Mouse (Mus musculus): ENCODE results near the gene Pde11a. TPM values are rescaled to one million over a fixed set of nuclear protein-coding genes. Genes with fewer than 3 reads are reported as not detected.

The Pde11a gene
- total and polyA plus RNA-seq, 2 experiments from 2014 or later = 0.58 to 1.0 TPM

DNA sequence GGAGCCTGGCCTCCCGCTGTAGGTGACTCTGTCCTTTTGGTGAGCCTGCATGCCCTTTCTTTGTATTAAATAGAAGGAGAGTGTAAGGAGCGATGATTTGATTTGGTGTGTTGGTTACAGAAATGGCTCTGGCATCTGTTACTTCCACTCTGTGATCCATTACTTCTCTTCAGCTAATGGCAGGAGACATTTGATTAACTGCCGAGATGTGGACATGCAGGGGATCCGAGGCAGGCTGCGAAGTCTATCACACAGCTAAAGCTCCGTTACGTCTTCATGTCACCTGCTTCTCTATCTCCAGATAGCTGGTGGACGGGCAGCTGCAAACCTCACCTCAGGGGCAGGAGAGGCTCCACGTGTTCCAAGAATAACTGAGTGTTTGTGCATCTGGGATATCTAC is 364.4 kb downstream of the Pde11a start:
- no peak overlapping the region for H3K4me2 ChIP-seq (ENCODE audit: low read depth, low read length)
- H3K27me3 ChIP-seq (ENCODE audit: insufficient read depth, low read length) = no peaks in the 10 kb centered on the region
- no peak for TF ChIP-seq CTCF (IDR thresholded peaks at IDR 0.05; ENCODE audit: low read depth)
- no peak for DNase-seq (ENCODE audit: low spot score)
- no peak overlapping the region for H3K27ac ChIP-seq
- H3K36me3 ChIP-seq (ENCODE audit: insufficient read depth, low read length) = no peaks in the 10 kb centered on the region
- H3K4me1 ChIP-seq (ENCODE audit: insufficient read depth, low read length) = no peaks in the 10 kb centered on the region
- WGBS = 75% methylated on average over 9 of the region's 9 CpGs
- ATAC-seq = no peak
- no peak overlapping the region for H3K4me3 ChIP-seq (ENCODE audit: low read length)
- H3K9me3 ChIP-seq (ENCODE audit: low read length) = no peaks in the 10 kb centered on the region
- H3K9ac ChIP-seq (replicated peaks; ENCODE audit: low read length) = no peak overlapping the region

DNA sequence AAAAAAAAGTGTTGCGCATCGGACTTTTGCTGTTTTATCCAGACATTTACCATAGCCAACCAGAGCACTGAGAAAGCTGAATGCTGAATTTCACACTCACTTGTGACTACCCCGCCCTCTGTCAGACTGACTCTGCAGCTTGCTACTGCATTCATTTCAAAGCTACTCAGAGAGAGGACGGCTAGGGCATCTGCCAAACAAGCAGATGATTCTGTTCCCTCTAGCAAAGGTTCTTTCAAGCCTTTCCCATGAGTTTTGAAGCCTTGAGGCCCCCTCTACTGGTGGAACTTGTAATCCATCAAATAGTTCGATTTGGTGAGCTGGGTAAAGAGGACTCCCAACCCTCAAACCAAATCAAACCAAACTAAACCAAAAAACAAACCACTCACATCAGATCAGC is 373.6 kb downstream of the Pde11a start:
- ATAC-seq = peak; percentile 83
- peak overlapping the region; percentile 49 for H3K4me2 ChIP-seq (ENCODE audit: low read depth, low read length)
- TF ChIP-seq CTCF (IDR thresholded peaks at IDR 0.05; ENCODE audit: low read depth) = peak; percentile 69
- 19% methylated on average over 5 of the region's 5 CpGs for WGBS
- H3K9ac ChIP-seq (replicated peaks; ENCODE audit: low read length) = 0 out of 2 replicates have a peak overlapping the region, but pooled peaks have one; percentile 18
- DNase-seq (ENCODE audit: low spot score) = peak; percentile 88
- no peak overlapping the region for H3K4me3 ChIP-seq (ENCODE audit: low read length)
- H3K4me1 ChIP-seq (ENCODE audit: insufficient read depth, low read length) = peaks cover 6% of the 10 kb centered on the region; the same call in 1 of the 2 replicates
- H3K27ac ChIP-seq = peak overlapping the region; percentile 32; the same call in 1 of the 2 replicates
- H3K9me3 ChIP-seq (ENCODE audit: low read length) = no peaks in the 10 kb centered on the region
- H3K27me3 ChIP-seq (ENCODE audit: insufficient read depth, low read length) = no peaks in the 10 kb centered on the region
- H3K36me3 ChIP-seq (ENCODE audit: insufficient read depth, low read length) = no peaks in the 10 kb centered on the region

- H3K9ac ChIP-seq (replicated peaks; ENCODE audit: low read length) = 0 out of 2 replicates have a peak overlapping the region, but pooled peaks have one; percentile 18
- peak; percentile 81 for DNase-seq (ENCODE audit: low spot score)
- WGBS = 11% methylated on average over 14 of the region's 14 CpGs
- peak overlapping the region; percentile 49 for H3K4me2 ChIP-seq (ENCODE audit: low read depth, low read length)
- peak; percentile 66 for TF ChIP-seq CTCF (IDR thresholded peaks at IDR 0.05; ENCODE audit: low read depth)
- peak; percentile 71 for ATAC-seq
- no peaks in the 10 kb centered on the region for H3K27me3 ChIP-seq (ENCODE audit: insufficient read depth, low read length)
- no peak overlapping the region for H3K4me3 ChIP-seq (ENCODE audit: low read length)
- H3K36me3 ChIP-seq (ENCODE audit: insufficient read depth, low read length) = no peaks in the 10 kb centered on the region
- H3K9me3 ChIP-seq (ENCODE audit: low read length) = no peaks in the 10 kb centered on the region
- peak overlapping the region; percentile 32; the same call in 1 of the 2 replicates for H3K27ac ChIP-seq
- H3K4me1 ChIP-seq (ENCODE audit: insufficient read depth, low read length) = peaks cover 9% of the 10 kb centered on the region; the same call in 1 of the 2 replicates
Observed at GRCm38 (mm10) chr2:75964512-75964911, 374.1 kb downstream of the Pde11a start.

- peaks cover 9% of the 10 kb centered on the region; the same call in 1 of the 2 replicates for H3K4me1 ChIP-seq (ENCODE audit: insufficient read depth, low read length)
- H3K4me2 ChIP-seq (ENCODE audit: low read depth, low read length) = peak overlapping the region; percentile 49
- no peaks in the 10 kb centered on the region for H3K36me3 ChIP-seq (ENCODE audit: insufficient read depth, low read length)
- H3K27me3 ChIP-seq (ENCODE audit: insufficient read depth, low read length) = no peaks in the 10 kb centered on the region
- no peak overlapping the region for H3K4me3 ChIP-seq (ENCODE audit: low read length)
- no peak for ATAC-seq
- 74% methylated on average over 5 of the region's 5 CpGs for WGBS
- no peaks in the 10 kb centered on the region for H3K9me3 ChIP-seq (ENCODE audit: low read length)
- H3K9ac ChIP-seq (replicated peaks; ENCODE audit: low read length) = 0 out of 2 replicates have a peak overlapping the region, but pooled peaks have one; percentile 18
- no peak overlapping the region for H3K27ac ChIP-seq
- no peak for DNase-seq (ENCODE audit: low spot score)
- TF ChIP-seq CTCF (IDR thresholded peaks at IDR 0.05; ENCODE audit: low read depth) = no peak
Observed at GRCm38 (mm10) chr2:75964051-75964450, 374.5 kb downstream of the Pde11a start.

GRCm38 (mm10) chr2:75963211-75963840 is 375.2 kb downstream of the Pde11a start:
- peaks cover 9% of the 10 kb centered on the region; the same call in 1 of the 2 replicates for H3K4me1 ChIP-seq (ENCODE audit: insufficient read depth, low read length)
- no peak for ATAC-seq
- no peak overlapping the region for H3K9ac ChIP-seq (replicated peaks; ENCODE audit: low read length)
- no peak overlapping the region for H3K27ac ChIP-seq
- H3K9me3 ChIP-seq (ENCODE audit: low read length) = no peaks in the 10 kb centered on the region
- TF ChIP-seq CTCF (IDR thresholded peaks at IDR 0.05; ENCODE audit: low read depth) = no peak
- no peak overlapping the region for H3K4me2 ChIP-seq (ENCODE audit: low read depth, low read length)
- no peaks in the 10 kb centered on the region for H3K27me3 ChIP-seq (ENCODE audit: insufficient read depth, low read length)
- no peak for DNase-seq (ENCODE audit: low spot score)
- no peak overlapping the region for H3K4me3 ChIP-seq (ENCODE audit: low read length)
- no peaks in the 10 kb centered on the region for H3K36me3 ChIP-seq (ENCODE audit: insufficient read depth, low read length)
- WGBS = 62% methylated on average over 10 of the region's 10 CpGs

- Histone ChIP-seq H3K4me2 (ENCODE audit: low read depth, low read length) (peak overlapping the region; percentile 31; the same call in 1 of the 2 replicates), H3K9ac (replicated peaks; ENCODE audit: low read length) (no peak overlapping the region), H3K27me3 (ENCODE audit: insufficient read depth, low read length) (no peaks in the 10 kb centered on the region), H3K27ac (peak overlapping the region; percentile 17), H3K4me3 (ENCODE audit: low read length) (no peak overlapping the region), H3K4me1 (ENCODE audit: insufficient read depth, low read length) (peaks cover 9% of the 10 kb centered on the region; the same call in 1 of the 2 replicates), H3K36me3 (ENCODE audit: insufficient read depth, low read length) (no peaks in the 10 kb centered on the region), H3K9me3 (ENCODE audit: low read length) (no peaks in the 10 kb centered on the region)
- peak; percentile 36 for TF ChIP-seq CTCF (IDR thresholded peaks at IDR 0.05; ENCODE audit: low read depth)
- 43% methylated on average over 15 of the region's 15 CpGs for WGBS
- DNase-seq (ENCODE audit: low spot score) (peak; percentile 46), ATAC-seq (no peak)
Observed at GRCm38 (mm10) chr2:75960366-75961330, 377.9 kb downstream of the Pde11a start.
